Mouse (Mus musculus): ENCODE data around the gene Vmn1r142.
"Not testable (repeated sequence)": the region's sequence is repeated elsewhere in the genome, so short reads cannot be mapped to it uniquely, and the experiment has no call there.

Vmn1r142 gene

DNA sequence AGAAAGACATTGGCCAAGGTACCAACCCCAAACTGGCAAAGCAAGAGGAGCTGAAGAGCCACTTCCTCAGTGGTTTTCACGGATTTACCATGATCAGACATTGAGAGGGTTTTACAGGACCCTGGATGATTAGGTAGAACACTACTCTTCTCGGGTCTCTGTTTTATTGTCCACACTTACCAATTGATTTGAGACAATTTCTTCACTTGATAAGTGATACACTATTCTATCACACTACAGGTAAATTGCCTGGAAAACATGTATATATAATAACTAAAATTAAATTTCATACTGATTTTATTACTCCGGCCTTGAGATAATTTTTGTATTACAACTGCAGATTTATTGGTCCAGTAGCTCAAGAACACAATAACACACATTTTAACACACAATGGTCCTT is at the start of gene Vmn1r142:
Gene Vmn1r142, minus strand, starts transcription at position 101 of the 400 bp plus-strand sequence.
- DNase-seq (ENCODE audit: extremely low spot score) = not testable (repeated sequence)

DNA sequence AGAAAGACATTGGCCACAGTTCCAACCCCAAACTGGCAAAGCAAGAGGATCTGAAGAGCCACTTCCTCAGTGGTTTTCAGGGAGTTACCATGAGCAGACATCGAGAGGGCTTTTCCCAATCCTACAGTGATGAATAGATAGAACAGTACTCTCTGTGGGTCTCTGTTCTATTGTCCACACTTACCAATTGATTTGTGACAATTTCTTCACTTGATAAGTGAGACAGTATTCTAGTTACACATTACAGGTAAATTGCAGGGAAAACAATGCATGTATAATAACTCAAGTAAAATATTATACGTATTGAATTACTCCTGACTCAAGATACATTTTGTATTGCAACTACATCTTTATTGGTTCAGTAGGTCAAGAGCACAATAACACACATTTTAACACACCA is 37.3 kb upstream of the Vmn1r142 start, which contains the start of gene Gm8653:
Gene Gm8653, minus strand, starts transcription at position 101 of the 400 bp plus-strand sequence.
- not testable (repeated sequence) for DNase-seq (ENCODE audit: extremely low spot score)

DNA sequence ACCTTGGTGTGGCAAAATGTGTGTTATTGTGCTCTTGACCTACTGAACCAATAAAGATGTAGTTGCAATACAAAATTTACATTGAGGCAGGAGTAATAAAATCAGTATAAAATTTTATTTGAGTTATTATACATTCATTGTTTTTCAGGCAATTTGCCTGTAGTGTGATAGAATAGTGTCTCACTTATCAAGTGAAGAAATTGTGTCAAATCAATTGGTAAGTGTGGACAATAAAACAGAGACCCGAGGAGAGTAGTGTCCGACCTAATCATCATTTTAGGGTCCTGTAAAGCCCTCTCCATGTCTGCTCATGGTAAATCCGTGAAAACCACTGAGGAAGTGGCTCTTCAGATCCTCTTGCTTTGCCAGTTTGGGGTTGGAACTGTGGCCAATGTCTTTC is 25.2 kb upstream of the Vmn1r142 start, which contains the start of gene Vmn1r143:
Gene Vmn1r143, plus strand, starts transcription at position 301 of the 400 bp plus-strand sequence.
- DNase-seq (ENCODE audit: extremely low spot score) = not testable (repeated sequence)

DNA sequence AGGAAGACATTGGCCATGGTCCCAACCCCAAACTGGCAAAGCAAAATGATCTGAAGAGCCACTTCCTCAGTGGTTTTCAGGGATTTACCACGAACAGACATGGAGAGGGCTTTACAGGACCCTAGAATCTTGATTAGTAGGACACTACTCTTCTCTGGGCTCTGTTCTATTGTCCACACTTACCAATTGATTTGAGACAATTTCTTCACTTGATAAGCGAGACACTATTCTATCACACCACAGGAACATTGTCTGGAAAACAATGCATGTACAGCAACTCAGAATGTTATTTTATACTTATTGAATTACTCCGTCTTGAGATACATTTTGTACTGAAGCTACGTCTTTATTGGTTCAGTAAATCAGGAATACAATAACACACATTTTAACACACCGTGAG is 29.2 kb downstream of the Vmn1r142 start, which contains the start of gene Gm10666:
Gene Gm10666, minus strand, starts transcription at position 101 of the 400 bp plus-strand sequence.
- DNase-seq (ENCODE audit: extremely low spot score) = not testable (repeated sequence)

DNA sequence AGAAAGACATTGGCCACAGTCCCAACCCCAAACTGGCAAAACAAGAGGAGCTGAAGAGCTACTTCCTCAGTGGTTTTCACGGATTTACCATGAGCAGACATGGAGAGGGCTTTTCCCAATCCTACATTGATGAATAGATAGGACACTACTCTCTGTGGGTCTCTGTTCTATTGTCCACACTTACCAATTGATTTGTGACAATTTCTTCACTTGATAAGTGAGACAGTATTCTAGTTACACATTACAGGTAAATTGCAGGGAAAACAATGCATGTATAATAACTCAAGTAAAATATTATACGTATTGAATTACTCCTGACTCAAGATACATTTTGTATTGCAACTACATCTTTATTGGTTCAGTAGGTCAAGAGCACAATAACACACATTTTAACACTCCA is 45.7 kb downstream of the Vmn1r142 start, which contains the start of gene Gm16451:
Gene Gm16451, minus strand, starts transcription at position 101 of the 400 bp plus-strand sequence.
- DNase-seq (ENCODE audit: extremely low spot score) = not testable (repeated sequence)

Measured in embryo, embryonic 9.5 days (tissue).